8 mouse cellular contexts compared by ENCODE assay signal in genomic region chr8:25343160-25343602, GRCm38 (mm10).
DNase-seq lines count a peak whose midpoint lies in the region; ATAC-seq lines count a peak whose summit lies in the region.

No protein-coding gene starts in this region.

- H3K4me3 ChIP-seq in liver, embryonic 12.5 days, result no peak overlapping the region

- no peaks in the 10 kb centered on the region for H3K4me1 ChIP-seq in liver, embryonic 12.5 days

- no peaks in the 10 kb centered on the region for H3K27me3 ChIP-seq in liver, embryonic 12.5 days (replicated peaks)

- H3K4me2 ChIP-seq in liver, embryonic 12.5 days, result no peak overlapping the region

- peak; percentile 12 for DNase-seq in liver
- DNase-seq in forelimb bud, embryonic 11.5 days (ENCODE audit: low read depth, low spot score), result peak; percentile 95
- DNase-seq in kidney, adult 11 months, result peak; percentile 31
- DNase-seq in lung, postnatal 25 days (ENCODE audit: low spot score), result peak; percentile 46
- no peak for DNase-seq in cerebellum, postnatal 36 days
- DNase-seq in adrenal gland, adult (ENCODE audit: inconsistent age in 2 of 2, low spot score in 1 of 2), result no peak

- no peak overlapping the region for H3K9ac ChIP-seq in liver, embryonic 12.5 days

- 74% methylated on average over 10 of the region's 10 CpGs for WGBS in liver, embryonic 12.5 days (ENCODE audit: insufficient replicate concordance)

- no peaks in the 10 kb centered on the region for H3K36me3 ChIP-seq in liver, embryonic 12.5 days

- ATAC-seq in liver, embryonic 12.5 days, result no peak
- ATAC-seq in megakaryocyte progenitor cell, adult 5-6 weeks (replicated peaks; ENCODE audit: poor library complexity), result no peak

- H3K27ac ChIP-seq in liver, embryonic 12.5 days, result no peak overlapping the region

- no peaks in the 10 kb centered on the region for H3K9me3 ChIP-seq in liver, embryonic 12.5 days (replicated peaks)

Comparison
In these comparisons a context has a peak if more than half of its experiments do, and no peak if none do; other contexts are left out.
1. DNase-seq: peak in liver (single experiment), forelimb bud, embryonic 11.5 days (single experiment), kidney, adult 11 months (single experiment) and lung, postnatal 25 days (single experiment); none in cerebellum, postnatal 36 days (0 of 2) and adrenal gland, adult (0 of 2).